Mouse (Mus musculus) cerebellum, postnatal 14 days (tissue): ENCODE data around the gene Olfr640.

Experiments
- DNase-seq, 2 experiments: peaks; one replicate each; pipeline ENCODE4 v3.0.0; 2021; ENCODE audit warnings: mixed read lengths in 2 of 2

Olfr640 gene

DNA sequence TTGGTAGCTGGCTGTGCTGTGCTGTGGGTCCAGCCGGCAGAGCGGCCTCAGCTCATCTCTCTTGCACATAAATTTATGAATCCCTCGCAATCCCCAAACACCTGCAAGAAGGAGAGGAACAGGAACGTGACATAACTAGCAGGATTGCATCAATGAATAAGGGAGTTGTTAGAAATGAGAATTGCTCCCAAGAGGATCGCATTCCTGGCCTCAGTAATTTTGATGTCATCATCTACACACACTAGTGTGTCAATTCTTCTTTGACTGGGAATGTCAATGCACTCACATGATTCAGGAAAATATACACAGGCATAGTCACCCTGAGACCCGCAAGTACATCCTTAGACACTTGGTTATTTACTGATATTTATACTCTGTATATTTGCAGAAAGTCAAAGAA lies at the start of gene Olfr640:
Gene Olfr640 (minus strand): TSS at position 101 of the 400 bp plus-strand sequence.
- no peak for DNase-seq

DNA sequence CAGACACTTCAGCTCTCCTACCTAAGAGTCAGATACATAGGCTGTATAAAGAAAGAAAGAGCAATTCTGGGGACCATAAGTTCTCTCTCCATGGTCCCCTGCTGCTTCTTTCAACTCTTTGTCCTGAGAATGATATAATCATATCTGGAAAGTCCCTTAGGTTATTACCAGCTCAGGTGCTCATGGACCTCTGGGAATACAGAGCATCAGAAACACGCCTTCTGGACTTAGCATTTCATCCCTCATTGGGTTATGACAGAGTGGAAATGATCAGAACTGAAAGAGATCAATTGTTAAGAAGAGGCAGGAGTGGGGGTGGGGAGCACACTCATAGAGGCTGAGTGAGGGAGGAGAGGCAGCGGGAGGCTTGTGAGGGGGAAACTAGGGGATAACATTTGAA lies 46.4 kb upstream of the Olfr640 start, which contains the start of gene Olfr644:
Gene Olfr644 (minus strand): TSS at position 101 of the 400 bp plus-strand sequence.
- DNase-seq, result no peak

DNA sequence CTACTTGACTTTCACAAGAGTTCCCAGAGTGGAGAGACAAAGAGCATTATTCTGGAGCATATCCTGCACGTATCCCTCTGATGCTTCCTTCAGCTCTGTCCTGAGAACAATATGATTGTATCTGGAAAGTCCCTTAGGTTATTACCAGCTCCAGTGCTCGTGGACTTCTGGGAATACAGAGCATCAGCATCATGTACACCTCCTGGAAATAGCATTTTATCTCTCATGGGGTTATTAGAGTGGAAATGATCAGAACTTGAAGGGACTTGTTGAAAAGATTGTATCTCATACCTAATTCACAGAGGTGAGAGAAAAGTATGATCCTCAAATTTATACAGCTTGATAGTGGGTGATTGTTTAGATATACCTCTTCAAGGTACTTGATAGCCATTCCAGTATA lies 36.0 kb upstream of the Olfr640 start, which contains the start of gene 4930516K23Rik:
Gene 4930516K23Rik (minus strand): TSS at position 101 of the 400 bp plus-strand sequence.
- DNase-seq, result no peak

DNA sequence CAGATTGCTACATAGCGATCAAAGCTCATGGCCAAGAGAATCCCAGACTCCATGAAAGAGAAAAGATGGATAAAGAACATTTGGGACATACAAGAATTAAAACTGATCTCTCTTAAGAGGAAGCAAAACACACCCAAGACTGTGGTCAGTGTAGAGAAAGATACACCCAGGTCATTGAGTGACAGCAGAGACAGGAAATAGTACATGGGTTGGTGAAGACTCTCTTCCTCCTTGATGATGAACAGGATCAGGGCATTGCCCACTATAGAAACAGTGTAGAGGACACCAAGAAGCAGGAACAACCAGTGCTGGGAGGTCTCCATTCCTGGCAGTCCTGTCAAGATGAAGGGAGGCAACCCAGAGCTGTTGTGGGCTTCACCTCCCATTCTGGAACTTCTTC lies 33.8 kb upstream of the Olfr640 start:
- no peak for DNase-seq

DNA sequence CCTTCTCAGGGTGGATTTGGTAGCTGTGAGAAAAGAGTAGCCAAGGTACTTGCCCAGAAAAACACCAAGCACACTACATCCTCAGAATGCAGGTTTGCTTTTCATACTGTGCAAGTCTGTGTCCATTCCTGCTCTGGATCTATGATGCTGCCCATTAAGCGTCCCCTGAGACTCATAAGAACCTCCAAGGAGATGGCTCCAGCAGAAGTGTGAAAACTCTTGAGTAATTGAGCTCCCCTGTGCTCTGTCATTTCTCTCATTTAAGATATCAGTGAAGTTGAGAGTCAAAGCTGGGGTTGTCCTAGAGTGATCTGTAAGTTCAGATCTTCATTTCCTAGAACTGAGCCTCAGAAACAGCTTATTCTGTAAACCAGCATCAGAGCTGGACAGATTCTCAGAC lies 27.2 kb upstream of the Olfr640 start, which contains the start of gene Olfr642:
Gene Olfr642 (minus strand): TSS at position 101 of the 400 bp plus-strand sequence.
- no peak for DNase-seq

DNA sequence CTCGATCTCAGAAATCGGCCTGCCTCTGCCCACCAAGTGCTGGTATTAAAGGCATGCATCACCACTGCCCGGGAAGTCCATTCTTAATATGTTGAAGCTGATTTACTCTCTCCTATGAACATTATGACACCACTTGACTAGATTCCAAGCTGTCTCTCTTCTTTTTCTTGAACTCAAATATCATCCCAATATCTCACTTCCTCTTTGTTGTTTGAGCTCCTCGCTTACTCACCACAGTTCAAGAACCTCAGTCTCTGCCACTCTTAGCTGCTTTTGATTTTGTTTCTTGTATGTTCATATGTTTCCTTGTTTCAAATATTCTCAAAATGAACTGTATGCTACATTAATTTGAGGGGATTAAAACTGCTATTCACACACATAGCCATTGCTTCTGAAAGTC lies 25.4 kb upstream of the Olfr640 start:
- DNase-seq, result no peak

DNA sequence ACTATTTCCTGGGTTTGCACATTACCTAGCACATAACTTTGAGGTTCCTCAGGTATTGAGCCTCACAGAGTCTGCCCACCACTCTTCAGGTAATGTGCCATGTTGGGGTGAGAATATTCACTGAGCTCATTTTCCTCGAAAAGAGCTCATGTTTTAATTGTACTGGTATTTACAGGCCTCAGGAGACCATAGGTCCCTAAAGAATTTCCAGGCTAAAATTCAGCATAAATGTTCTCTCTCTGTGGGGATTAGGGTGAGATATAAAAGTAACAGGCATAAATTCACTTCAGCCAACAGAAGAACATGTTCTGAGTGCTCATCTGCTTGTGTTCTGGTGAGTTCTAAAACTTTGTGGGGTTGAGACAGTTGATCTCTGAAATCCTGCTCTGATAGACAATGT lies 9.8 kb upstream of the Olfr640 start, which contains the start of gene Olfr641:
Gene Olfr641 (plus strand): TSS at position 301 of the 400 bp plus-strand sequence.
- DNase-seq, result no peak

DNA sequence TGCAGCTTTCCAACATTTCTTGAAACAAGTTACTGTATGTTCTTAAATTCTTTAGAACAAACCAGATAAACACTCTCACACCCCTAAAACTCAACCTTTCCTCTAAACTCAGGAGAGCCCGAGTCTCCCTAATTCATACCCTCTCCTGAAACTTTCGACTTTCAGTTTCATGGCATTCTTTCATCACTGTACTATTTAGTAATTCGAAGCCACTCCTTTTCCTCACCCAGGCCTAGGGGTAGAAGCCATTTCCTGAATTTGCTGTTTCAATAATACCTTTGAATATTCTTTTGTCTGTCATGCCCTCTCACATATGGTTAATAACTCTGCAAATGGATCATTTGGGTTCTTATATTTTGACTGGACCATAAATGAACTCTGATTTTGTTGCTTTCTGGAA lies 1.6 kb upstream of the Olfr640 start:
- DNase-seq, result no peak

DNA sequence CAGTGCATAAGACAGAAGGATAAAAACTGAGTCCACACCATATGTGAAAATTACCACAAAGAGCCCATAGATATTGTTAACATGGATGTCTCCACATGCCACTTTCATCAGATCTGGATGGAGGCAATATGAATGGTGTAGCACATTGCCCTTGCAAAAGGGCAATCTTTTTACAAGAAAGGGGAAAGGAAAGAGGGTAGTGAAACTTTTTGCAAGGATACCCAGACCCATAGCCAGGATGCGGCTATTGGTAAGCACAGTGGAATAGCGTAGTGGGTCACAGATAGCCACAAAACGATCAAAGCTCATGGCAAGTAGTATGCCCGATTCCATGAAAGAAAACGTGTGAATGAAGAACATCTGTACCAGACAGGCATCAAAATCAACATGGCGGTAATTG lies 3.7 kb downstream of the Olfr640 start:
- no peak for DNase-seq

DNA sequence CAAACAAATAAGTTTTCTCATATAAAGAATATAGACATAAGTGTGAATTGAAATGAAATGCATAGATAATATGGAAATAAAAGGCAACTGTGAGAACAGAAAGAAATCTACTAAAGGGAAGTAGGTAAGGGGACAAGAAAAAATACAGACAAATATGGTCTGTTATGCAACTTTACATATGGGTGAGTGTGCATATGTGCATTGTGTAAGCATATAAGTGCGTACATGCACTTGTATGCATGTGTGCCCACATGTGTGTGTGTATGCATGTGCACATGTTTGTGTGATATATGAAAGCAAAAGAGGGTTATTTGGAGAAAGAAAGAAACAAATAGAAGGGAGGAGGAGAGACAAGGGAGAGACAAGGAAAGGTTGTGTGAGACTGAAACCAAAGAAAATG lies 6.4 kb downstream of the Olfr640 start:
- DNase-seq, result no peak

DNA sequence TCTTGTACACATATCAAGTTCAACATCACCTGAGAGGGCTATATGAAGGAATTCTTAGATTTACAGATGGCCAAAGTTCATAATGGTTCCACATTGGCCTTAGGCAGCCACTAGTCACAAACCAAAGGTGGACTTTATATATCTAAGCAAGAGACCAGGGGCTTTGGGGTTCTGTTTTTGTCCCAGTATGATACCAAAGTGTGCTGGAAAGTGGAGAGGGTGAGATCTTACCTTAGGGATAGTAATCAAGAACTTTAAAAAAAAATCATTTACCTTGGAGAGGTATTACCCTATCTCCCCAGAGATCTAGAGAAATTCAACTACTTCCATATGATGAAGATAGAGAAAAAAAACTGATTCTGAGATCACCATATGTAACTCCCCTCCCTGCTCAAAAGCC lies 8.2 kb downstream of the Olfr640 start, which contains the start of gene Olfr639:
Gene Olfr639 (minus strand): TSS at position 101 of the 400 bp plus-strand sequence.
- no peak for DNase-seq

DNA sequence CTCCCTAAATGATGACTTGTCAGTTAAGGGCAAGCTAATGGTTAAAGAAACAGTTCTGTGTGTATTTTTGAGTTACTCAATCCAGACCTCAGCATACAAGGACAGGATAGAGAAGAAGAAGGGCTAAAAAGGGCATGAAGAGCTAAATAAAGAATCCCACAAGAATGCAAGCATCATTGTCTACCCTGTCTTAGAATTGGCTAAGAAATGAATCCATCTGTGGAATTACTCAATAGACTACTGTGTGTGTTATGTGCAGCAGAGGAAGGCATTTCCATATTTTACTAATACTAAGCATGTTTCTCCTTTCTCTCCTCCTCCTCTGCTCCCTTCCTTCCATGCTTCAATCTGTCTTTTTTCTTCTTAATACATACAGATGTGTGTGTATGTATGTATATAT lies 26.2 kb downstream of the Olfr640 start:
- no peak for DNase-seq

DNA sequence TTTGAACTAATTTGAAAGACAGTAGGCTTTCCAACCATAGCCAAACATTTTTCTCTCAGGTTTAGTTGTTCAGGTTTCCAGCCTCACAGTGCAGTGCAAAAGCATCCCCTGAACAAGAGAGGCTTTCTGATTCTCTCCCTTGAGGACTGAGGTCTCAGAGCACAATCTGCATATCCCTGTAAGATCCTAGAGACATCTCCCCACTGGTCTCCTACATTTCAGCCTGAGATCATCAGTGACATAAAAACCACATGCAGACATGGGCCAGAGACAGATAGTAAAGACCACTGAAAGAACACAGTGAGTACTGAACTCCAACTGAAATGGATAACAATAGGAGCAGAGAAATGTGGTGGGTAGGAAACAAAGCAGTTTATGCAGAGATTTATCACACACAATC lies 26.9 kb downstream of the Olfr640 start, which contains the start of gene Olfr638:
Gene Olfr638 (plus strand): TSS at position 301 of the 400 bp plus-strand sequence.
- DNase-seq, result no peak

DNA sequence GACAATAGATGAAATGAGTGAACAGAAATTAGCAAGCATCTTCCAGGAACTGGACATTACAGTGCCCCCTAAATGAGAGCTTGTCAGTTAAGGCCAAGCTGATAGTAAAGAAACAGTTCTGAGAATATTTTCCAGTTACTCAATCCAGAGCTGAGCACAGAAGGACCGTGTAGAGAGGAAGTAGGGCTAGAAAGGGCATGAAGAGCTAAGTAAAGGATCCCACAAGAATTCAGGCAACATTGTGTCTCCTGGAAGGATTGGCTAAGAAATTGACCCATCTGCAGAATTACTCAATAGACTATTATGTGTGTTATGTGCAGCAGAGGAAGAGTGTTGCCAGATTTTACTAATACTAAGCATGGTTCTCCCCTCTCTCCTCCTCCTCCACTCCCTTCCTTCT lies 53.6 kb downstream of the Olfr640 start:
- no peak for DNase-seq

DNA sequence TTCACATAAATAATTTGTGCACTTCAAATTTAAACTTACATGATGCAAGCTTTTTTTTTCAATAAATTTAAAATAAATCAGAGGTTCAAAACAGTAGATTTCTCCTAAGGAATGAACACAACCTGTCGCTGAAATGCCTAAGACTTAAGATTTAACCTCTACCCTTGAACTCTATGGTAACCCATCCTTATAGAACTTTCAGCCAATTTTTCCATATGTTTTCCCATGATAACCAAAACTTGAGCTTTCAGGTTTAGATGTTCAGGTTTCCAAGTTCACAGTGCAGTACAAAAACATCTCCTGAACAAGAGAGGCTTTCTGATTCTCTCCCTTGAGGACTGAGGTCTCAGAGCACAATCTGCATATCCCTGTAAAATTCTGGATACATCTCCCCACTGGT lies 54.5 kb downstream of the Olfr640 start, which contains the start of gene Olfr635:
Gene Olfr635 (plus strand): TSS at position 301 of the 400 bp plus-strand sequence.
- DNase-seq, result no peak
